Mouse (Mus musculus) A20 (cell line): ENCODE data around the gene Rexo1.
"Not testable (repeated sequence)": the region's sequence is repeated elsewhere in the genome, so short reads cannot be mapped to it uniquely, and the experiment has no call there.

ENCODE experiments used
- DNase-seq: peaks from one replicate; pipeline ENCODE4 v3.0.0-alpha.2; 2011; ENCODE audit warnings: low read depth, low spot score

Rexo1 gene

DNA sequence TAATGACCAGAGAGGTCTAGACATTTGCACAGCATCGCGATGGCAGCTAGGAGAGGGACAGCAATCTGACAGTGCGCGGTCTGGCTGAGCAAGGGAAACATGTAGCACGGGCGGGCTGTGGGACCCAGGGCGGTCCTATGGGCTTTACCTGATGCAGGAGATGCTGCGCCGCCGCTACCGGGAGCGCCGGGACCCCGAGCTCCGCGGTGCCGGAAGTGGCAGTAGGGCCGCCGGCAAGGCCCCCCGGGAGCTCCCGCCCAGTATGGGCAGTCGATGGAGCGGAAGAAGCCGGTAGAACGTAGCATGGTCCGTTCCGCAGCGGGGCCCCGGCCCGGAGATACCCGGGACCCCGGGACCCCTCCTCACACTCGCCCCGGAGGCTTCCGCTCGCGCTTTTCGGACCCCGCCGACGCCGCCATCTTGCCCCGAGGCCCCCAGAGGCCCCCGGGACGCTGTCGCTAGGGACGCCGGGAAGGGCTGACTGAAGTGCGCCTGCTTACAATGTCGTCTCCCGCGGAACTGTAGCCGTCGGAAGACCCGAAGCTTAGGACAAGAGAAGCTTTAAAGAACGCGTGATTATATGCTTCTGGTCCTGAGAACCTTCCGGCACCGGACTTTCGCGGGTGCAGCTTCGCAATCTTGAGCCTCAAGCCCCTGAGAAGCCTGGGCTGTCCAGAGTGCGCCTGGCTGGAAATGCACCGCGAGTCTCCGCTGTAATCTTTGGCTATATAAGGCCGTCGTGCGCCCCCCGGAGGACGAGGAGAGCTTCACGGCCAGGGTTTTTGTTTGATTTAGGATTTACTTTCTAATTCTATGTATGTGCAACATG is at the start of gene Rexo1:
Gene Rexo1, minus strand, starts transcription at position 445 of the 829 bp plus-strand sequence.
- peak; percentile 98 for DNase-seq

DNA sequence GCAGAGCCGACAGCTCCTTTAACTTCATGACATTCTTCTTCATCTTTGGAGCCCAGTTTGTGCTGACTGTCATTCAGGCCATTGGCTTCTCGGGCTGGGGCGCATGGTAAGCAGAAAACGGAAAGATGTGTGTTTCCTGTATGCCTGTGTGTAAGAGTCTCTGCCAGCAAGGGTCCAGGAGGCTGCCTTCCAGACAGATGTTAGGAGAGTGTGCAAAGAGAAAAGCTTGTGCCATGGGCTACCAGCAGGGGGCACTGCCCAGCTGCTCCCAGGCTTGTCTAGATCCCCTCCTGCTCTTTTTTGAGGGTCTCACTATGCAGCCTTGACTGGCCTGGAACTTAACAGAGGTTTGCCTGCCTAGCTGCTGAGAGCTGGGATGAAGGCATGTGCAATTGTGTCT is 49.7 kb upstream of the Rexo1 start:
- DNase-seq = peak; percentile 59

DNA sequence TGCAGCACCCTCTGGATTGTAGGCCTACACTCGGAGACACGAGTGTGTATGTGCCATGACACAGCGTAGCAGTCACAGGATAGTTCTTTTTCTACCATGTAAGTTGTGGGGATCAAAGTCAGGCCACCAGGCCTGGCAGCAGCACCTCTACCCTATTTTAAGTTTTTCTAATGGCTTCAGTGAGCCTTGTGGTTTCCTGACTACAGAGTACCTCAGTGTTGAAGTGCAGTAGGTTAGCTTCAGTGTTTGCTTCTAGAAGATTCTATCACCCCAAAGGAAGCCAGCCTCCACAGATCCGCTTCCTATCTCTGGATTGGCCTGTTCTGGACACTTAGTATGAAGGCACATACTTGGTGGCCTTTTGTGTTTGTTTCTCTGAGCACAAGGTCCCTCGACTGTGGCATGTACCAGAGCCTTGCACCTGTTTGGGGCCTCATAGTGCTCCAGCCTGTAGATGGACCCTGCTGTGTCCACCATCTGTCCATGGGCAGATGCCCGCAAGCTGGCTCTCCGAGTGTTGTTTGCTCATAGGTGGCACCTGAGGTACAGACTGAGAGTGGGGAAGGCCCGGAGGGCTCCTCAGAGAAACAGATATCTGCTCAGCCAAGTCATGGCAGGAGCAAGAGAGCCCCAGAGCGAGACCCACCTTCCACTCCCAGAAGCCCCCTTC is 48.9 kb upstream of the Rexo1 start:
- no peak for DNase-seq

- no peak for DNase-seq
Measured at GRCm38 (mm10) chr10:80609269-80609924, 48.0 kb upstream of the Rexo1 start.

DNA sequence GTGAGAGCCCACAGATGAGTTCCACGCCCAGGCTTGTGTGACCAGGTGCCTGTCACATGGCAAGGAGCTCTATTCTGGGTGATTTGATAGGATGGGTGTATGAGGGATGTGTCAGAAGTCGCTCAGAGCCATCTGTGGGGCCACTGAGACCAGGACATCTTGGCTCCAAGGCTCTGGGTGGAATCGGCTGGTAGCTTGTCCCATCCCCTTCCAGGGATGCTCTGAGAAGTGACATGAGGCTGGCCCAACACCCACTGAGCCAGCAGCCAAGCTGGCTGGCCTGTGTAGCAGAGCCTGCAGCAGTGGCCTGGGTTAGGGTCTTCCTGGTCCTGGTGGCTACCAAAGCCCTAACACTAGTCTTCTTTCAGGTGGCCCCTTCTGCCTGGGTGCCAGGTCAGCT is 47.1 kb upstream of the Rexo1 start:
- DNase-seq = no peak

DNA sequence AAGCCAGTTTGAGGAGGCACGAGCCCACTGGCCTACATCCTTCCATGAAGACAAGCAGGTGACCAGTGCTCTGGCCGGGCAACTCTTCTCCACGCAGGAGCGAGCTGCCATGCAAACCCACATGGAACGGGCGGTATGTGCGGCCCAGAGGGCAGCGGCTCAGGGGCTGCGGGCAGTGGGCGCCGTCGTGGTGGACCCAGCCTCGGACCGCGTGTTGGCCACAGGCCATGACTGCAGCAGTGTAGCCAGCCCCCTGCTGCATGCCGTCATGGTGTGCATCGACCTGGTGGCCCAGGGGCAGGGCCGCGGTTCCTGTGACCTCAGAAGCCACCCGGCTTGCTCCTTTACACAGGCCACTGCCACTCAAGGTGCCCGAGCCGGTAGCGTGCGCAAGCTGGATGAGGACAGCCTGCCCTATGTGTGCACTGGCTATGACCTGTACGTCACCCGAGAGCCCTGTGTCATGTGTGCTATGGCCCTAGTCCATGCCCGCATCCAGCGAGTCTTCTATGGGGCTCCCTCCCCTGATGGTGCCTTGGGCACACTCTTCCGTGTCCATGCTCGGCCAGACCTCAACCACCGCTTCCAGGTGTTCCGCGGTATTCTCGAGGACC is 45.5 kb upstream of the Rexo1 start:
- DNase-seq = no peak

GRCm38 (mm10) chr10:80606306-80606705 is 44.9 kb upstream of the Rexo1 start:
- no peak for DNase-seq

- not testable (repeated sequence) for DNase-seq
Measured at GRCm38 (mm10) chr10:80605721-80606120, 44.4 kb upstream of the Rexo1 start, which contains the start of gene Gm49322. Gene Gm49322 (plus strand): TSS chr10:80606021.

DNA sequence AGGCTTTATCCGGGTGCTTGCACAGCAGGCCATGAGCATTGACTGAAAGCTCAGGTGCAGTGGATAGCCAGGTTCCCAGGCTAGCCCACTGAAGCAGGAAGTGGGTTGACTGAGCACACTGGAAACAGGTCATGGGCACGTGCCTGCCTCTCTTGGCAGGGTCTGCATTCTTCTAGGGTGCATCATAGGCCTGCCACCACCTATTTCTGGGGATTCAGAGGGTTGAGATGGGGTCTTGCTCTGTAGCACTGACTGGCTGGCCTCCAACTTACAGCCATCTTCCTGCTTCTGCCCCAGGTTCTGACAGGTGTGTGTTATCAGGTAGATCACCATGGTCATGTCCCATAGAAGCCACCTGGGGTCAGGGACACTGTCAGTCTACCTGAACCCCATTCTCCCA is 43.6 kb upstream of the Rexo1 start:
- no peak for DNase-seq

DNA sequence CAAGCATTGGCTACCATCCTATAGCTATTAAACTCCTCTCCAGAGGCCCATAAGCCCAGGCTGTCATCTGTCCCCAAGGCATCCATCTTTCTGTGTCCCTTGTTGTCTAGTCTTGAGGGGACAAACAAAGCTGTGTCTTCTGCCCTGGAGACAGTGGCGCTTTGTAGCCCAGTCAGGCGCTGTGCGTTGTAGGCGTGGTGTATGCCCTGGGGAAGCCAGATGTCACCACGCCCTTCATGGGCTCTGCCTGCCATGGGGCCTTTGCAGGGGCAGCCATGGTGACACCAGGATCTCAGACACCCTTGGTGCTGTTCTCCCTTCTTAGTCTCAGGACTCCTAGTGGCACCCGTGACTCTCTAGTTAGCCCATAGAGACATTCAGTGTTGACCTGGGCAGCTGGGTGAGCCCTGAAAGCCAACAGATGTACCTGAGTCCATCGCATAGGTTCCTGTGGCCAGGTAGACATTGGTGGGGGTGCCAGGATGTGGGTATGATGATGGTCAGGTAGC is 42.7 kb upstream of the Rexo1 start:
- no peak for DNase-seq

GRCm38 (mm10) chr10:80603364-80603763 is 42.0 kb upstream of the Rexo1 start:
- no peak for DNase-seq

DNA sequence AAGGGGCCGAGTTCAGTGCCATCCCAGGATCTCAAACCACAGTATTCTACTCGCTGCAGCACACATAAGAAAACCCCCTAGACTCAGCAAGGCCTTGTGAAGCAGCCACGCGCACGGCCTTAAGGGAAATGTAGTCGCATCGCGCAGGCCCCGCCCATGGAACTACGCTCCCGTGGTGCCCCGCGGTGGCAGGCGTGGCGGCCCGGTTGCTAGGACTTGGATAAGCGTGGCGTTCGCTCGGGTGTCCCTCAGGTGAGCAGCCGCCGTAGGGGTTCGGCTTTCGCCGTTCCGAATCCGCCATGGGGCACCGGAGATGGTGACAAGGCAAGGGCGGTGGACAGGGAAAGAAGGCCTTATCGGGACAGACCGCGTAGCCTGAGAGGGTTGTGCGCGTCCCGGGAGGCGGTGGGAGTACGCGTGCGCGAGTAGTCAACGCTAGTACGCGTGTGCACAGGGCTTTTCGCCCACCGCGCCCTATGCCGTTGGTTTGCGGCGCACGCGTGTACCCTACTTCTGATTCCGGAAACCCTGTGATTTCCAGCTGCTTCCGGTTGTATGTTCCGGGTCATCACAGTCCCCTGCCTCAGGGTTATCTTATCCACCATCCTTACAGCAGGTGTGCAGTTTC is 41.5 kb upstream of the Rexo1 start, which contains the start of the genes Scamp4 and Adat3:
Gene Scamp4, plus strand, starts transcription at position 175 of the 628 bp plus-strand sequence.
Gene Adat3, plus strand, starts transcription at position 183 of the 628 bp plus-strand sequence.
- DNase-seq = peak; percentile 98

DNA sequence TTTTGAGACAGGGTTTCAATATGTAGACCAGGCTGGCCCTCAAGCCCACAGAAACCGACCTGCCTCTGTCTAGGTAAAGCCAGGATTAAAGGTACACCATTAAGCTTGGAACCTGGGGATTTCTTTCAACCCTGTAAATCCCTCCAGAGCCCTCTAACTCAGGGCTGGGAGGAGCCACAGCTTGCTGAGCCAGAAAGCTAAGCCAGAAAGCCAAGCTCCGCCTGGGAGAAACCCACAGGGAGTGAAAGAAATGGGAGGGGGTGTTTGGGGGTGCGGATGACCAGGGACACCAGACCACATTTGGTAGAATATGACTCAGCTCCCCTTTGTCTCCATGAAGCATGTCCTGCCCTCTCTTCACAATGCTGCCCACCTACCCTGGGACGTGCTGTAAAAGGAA is 35.0 kb upstream of the Rexo1 start:
- DNase-seq = no peak

GRCm38 (mm10) chr10:80589879-80590854 is 28.8 kb upstream of the Rexo1 start, which contains the start of gene Abhd17a:
Gene Abhd17a (minus strand): TSS chr10:80590341.
- DNase-seq = peak; percentile 100

GRCm38 (mm10) chr10:80589127-80589878 is 27.9 kb upstream of the Rexo1 start:
- DNase-seq = peak; percentile 61

DNA sequence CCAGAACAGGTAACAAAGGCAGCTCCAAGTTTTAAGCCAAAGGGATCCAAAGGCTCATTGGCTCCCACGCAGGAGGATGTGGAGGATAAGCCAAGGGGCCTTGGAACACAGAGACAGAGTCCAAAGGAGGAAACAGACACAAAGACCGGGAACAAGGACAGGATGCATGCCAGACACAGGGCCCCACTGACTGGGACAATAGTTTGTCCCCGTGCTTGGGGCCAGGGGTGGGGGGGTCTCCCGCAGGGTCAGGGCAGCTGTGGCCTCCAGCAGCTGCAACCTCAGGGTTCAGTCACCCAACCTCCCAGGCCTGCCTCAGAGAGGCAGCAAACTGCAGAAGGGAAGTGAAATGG is 25.9 kb upstream of the Rexo1 start:
- DNase-seq = peak; percentile 67

- DNase-seq = no peak
Measured at GRCm38 (mm10) chr10:80586407-80587304, 25.3 kb upstream of the Rexo1 start.

- no peak for DNase-seq
Measured at GRCm38 (mm10) chr10:80585581-80585980, 24.2 kb upstream of the Rexo1 start.
